In the genomic region with DNA sequence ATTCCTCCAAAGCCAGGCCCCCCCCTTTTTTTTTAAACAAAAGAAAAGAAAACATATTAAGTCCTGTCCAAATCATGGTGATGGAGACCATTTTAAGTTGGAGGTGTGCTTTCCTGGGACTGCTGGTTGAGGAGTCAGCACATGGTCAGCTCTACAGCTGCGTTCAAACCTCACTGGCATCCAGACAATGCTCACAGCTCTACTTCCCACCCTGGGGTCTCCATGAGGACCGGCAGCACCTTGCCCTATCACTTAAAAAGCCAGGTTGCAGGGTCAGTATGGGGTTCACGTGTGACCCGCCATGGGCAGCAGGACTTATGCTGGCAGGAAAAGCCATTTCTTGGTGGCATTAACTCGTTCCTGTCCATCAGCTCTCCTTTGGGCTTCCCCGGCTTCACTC, we compare ENCODE assay signal across 13 mouse cellular contexts.
"Had no signal": no experiment of that assay in that cellular context is flagged by ENCODE, and none has a peak within 500 bp of the region (broad histone marks: within the 10 kb centered on the region; RNA-seq: fewer than 3 reads in every experiment).

No protein-coding gene starts in this region.

- H3K27ac ChIP-seq: hindbrain, postnatal 0 days; intestine, embryonic 15.5 days; kidney, embryonic 15.5 days; limb, embryonic 13.5 days; neural tube, embryonic 13.5 days had no signal

- ATAC-seq: hindbrain, postnatal 0 days; intestine, embryonic 15.5 days; midbrain, embryonic 16.5 days had no signal

- DNase-seq: kidney, adult 2 months; kidney, postnatal 14 days; left cerebral cortex, postnatal 4 days; lung, adult 18-20 months; lung, postnatal 36 days; retina, postnatal 1 day had no signal

- H3K4me1 ChIP-seq: kidney, embryonic 15.5 days; limb, embryonic 13.5 days; neural tube, embryonic 13.5 days had no signal

- H3K9me3 ChIP-seq: intestine, embryonic 15.5 days; kidney, embryonic 15.5 days; neural tube, embryonic 13.5 days had no signal

- H3K9ac ChIP-seq: intestine, embryonic 15.5 days; kidney, embryonic 15.5 days; limb, embryonic 13.5 days; neural tube, embryonic 13.5 days had no signal

- H3K4me3 ChIP-seq: intestine, embryonic 15.5 days; kidney, embryonic 15.5 days; limb, embryonic 13.5 days; neural tube, embryonic 13.5 days had no signal

- H3K27me3 ChIP-seq: intestine, embryonic 15.5 days; kidney, embryonic 15.5 days; limb, embryonic 13.5 days; neural tube, embryonic 13.5 days had no signal

- H3K4me2 ChIP-seq: intestine, embryonic 15.5 days; kidney, embryonic 15.5 days; limb, embryonic 13.5 days; midbrain, embryonic 11.5 days; neural tube, embryonic 13.5 days had no signal

- H3K36me3 ChIP-seq: intestine, embryonic 15.5 days had no signal
